Mouse (Mus musculus) embryonic facial prominence, embryonic 13.5 days (tissue): Measurements from ENCODE around the gene Rybp. TPM values are rescaled to one million over a fixed set of nuclear protein-coding genes. Genes with fewer than 3 reads are reported as not detected.
A peak's percentile ranks its signal among the peaks of the same experiment; 100 is the strongest.

Experiments used
- ATAC-seq: fragments of 200-750 bp; cut with Nextera tagmentation; 2 replicates; pipeline ENCODE4 v1.8.0; 2017; ENCODE audit warnings: low read depth; ENCODE audit not compliant: insufficient number of reproducible peaks, insufficient read depth, low FRiP score, low TSS enrichment
- H3K27ac ChIP-seq: fragments of 300-500 bp; sonication (generic); 2 replicates; pipeline ENCODE4 v1.5.1; 2015; ENCODE audit warnings: moderate library complexity, mild to moderate bottlenecking, inconsistent platforms
- H3K27me3 ChIP-seq: fragments of 300-500 bp; sonication (generic); 2 replicates; pipeline ENCODE4 v1.6.1; 2015; ENCODE audit warnings: mild to moderate bottlenecking, inconsistent platforms
- H3K36me3 ChIP-seq: fragments of 300-500 bp; sonication (generic); 2 replicates; pipeline ENCODE4 v1.6.1; 2015; ENCODE audit warnings: mild to moderate bottlenecking, inconsistent platforms
- H3K4me1 ChIP-seq: fragments of 300-500 bp; sonication (generic); 2 replicates; pipeline ENCODE4 v1.6.1; 2015; ENCODE audit warnings: inconsistent platforms
- H3K4me2 ChIP-seq: fragments of 300-500 bp; sonication (generic); 2 replicates; pipeline ENCODE4 v1.6.1; 2015; ENCODE audit warnings: moderate library complexity, mild to moderate bottlenecking, inconsistent platforms
- H3K4me3 ChIP-seq: fragments of 300-500 bp; sonication (generic); 2 replicates; pipeline ENCODE4 v1.5.1; 2015; ENCODE audit warnings: mild to moderate bottlenecking, inconsistent platforms
- H3K9ac ChIP-seq: fragments of 300-500 bp; sonication (generic); 2 replicates; pipeline ENCODE4 v1.6.1; 2015; ENCODE audit warnings: mild to moderate bottlenecking, inconsistent platforms
- H3K9me3 ChIP-seq: fragments of 300-500 bp; sonication (generic); 2 replicates; pipeline ENCODE4 v1.6.1; 2016; ENCODE audit warnings: inconsistent platforms
- WGBS: fragments of 180-500 bp; shearing (Covaris S2); methylation state at CpG from one replicate; pipeline ENCODE4 v1.1.7; 2015; ENCODE audit warnings: mixed read lengths; 5-methylcytosine and 5-hydroxymethylcytosine counted together
- polyA plus RNA-seq: library from polyadenylated mRNA; unstranded; fragments of >200 nt; fragmentation: Nextera tagmentation; extraction: Ambion mirVana; gene quantifications from 2 replicates; pipeline ENCODE4 v1.2.1, GENCODE M21; 2015

The Rybp gene
- polyA plus RNA-seq, 1 experiment from 2014 or later = 22.0 TPM

DNA sequence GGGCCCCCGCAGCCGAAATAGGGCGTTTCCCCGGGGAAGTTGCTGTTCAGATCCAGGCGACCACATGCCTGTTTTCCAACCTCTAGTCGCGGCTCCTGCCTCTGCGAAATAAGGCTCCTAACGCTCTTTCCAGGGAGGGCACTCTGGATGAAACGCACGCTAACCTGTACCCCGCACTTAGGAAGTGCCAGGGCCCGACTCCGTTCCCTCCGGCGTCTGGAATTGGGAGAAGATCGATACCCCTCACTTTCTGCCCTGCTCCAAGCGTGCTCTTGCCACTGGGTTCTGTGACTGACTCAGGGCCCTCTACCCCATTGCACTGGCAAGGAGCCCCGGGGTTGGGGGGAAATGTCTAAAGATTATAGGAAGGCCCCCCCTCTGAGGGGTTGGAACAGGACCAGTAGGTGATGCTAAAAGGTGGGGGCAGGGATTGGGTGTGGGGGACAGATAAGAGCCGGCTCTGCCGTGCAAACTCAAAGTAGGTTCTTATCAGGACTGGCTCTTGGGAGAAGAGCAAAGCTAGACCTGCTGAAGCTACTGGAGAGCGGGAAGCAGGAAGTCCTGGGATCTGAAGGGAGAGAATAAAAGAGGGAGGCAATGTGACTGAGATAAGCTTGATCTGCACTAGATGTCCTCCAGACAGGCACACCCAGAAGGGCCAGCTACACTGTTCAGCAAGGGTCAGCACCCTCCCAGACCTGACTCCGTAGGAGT is 888 bp upstream of the Rybp start:
- Histone ChIP-seq H3K9ac (peak overlapping the region; percentile 92), H3K9me3 (peaks cover 5% of the 10 kb centered on the region; the same call in 1 of the 2 replicates), H3K4me2 (peak overlapping the region; percentile 93), H3K27ac (peak overlapping the region; percentile 85), H3K27me3 (0 out of 2 replicates have a peak, but pooled peaks cover 3% of the 10 kb centered on the region), H3K4me3 (peak overlapping the region; percentile 76), H3K4me1 (peaks cover 30% of the 10 kb centered on the region), H3K36me3 (no peaks in the 10 kb centered on the region)
- 3% methylated on average over 23 of the region's 23 CpGs for WGBS
- no peak for ATAC-seq

DNA sequence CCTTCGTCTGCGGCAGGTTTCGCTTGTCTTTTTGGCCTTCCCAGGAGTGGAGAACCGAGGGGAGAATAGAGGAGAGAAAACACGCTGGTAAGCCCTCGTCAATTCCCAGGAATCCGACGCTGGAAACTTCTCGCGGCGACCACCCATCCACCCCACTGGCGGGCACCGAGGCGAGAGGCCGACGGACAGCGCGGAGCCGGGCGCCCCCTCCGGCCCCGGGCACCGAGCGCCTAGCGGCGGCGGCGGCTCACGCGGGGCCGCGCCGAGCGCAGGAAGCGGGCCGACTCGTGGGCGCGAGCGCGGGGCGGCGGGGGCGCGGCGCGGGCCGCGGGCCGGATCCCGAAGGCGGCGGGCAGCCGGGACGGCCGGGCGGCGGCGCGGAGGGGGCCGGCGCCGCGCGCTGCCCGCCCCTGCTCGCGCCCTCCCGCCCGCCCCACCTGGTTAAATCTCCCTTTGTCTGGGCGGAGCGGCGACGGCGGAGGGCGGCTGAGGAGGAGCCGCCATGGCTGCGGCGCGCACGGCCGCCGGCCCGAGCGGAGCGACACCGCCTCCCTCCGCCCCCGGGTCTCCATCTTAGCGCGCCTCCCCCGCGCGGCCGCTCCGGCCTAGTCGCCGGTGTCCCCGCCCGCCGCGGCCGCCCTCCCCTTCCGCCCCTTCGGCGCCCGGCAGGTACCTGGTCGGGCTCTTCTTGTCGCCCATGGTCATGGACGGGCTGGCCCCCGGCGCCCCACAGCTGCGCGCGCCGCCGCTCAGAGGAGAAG is 532 bp downstream of the Rybp start:
- Histone ChIP-seq H3K4me2 (peak overlapping the region; percentile 82), H3K36me3 (no peaks in the 10 kb centered on the region), H3K27ac (peak overlapping the region; percentile 97), H3K9ac (peak overlapping the region; percentile 92), H3K9me3 (no peaks in the 10 kb centered on the region), H3K4me3 (peak overlapping the region; percentile 76), H3K4me1 (peaks cover 34% of the 10 kb centered on the region), H3K27me3 (0 out of 2 replicates have a peak, but pooled peaks cover 3% of the 10 kb centered on the region)
- WGBS = under 1% methylated on average over 75 of the region's 117 CpGs
- ATAC-seq = peak; percentile 74

DNA sequence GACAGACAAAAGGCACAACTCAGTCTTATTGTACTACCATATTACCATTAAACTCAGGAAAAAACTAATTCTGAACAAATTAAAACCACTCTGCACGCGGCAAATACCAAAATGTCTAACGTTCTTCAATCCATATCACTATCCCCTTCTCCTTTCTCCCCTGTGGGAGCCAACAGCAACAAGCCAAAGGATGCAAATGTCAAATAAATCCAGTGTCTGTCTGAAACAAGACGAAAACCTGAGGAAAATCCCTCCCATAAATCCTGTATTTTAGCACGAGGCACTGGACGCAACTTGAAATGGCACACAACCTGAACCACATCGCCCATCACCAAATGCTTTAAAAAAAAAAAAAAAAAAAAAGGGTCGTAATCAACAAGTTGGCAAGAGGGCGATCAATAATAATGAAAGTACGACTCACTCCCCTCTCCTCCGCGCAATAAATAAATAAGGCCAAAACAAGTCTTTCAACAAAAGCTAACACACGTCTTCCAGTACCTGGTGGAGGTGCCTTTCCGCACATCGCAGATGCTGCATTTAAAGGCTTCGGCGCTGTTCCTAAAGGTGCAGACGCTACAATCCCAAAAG is 1.2 kb downstream of the Rybp start:
- H3K4me1 ChIP-seq = peaks cover 34% of the 10 kb centered on the region
- peak overlapping the region; percentile 92 for H3K9ac ChIP-seq
- peak overlapping the region; percentile 76 for H3K4me3 ChIP-seq
- 0 out of 2 replicates have a peak, but pooled peaks cover 3% of the 10 kb centered on the region for H3K27me3 ChIP-seq
- WGBS = under 1% methylated on average over 18 of the region's 18 CpGs
- peak overlapping the region; percentile 82 for H3K4me2 ChIP-seq
- no peaks in the 10 kb centered on the region for H3K36me3 ChIP-seq
- H3K9me3 ChIP-seq = no peaks in the 10 kb centered on the region
- peak overlapping the region; percentile 97 for H3K27ac ChIP-seq
- ATAC-seq = no peak

DNA sequence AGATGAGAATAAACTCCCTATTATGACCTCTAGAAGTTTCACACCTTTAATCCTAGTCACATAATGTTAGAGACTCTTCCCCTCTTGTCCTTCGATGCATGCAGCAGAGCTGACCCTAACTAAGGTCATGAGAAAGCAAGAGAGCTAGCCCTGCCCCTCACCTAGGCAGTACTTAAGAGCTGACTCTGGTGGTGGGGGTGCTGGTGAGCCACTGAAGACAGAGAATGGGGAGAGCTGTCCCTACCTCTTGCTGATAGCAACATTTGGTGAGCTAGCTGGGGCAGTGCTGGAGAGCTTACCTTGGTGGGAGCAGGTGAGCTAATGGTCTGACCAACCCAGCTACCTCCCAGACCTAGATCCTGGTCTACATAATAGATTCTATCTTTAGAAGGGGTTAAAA is 8.4 kb downstream of the Rybp start:
- Histone ChIP-seq H3K36me3 (no peaks in the 10 kb centered on the region), H3K27me3 (no peaks in the 10 kb centered on the region), H3K9ac (no peak overlapping the region), H3K9me3 (no peaks in the 10 kb centered on the region), H3K4me1 (peaks cover 26% of the 10 kb centered on the region), H3K4me2 (no peak overlapping the region), H3K27ac (no peak overlapping the region), H3K4me3 (no peak overlapping the region)
- WGBS = 100% methylated on average over 1 of the region's 1 CpGs
- ATAC-seq = no peak

DNA sequence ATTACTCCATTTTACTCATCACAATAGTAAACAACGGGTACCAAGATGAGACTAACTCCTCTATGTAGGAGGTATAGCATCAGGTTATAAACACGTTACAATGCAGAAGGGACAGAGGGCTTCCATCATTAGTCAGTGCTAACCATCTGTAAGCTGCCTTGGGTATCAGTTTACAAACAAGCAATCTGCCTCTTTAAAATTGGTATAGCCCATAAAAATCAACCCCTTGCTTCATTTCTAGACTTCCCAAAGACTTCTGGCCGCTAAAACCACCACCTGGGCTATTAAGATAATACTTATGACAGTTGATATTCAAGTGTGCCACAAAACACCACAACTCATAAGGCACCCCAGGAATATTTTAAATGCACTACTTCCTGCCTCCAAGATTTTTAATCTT is 10.9 kb downstream of the Rybp start:
- Histone ChIP-seq H3K36me3 (no peaks in the 10 kb centered on the region), H3K4me3 (no peak overlapping the region), H3K4me2 (no peak overlapping the region), H3K4me1 (peaks cover 17% of the 10 kb centered on the region), H3K9ac (no peak overlapping the region), H3K27me3 (no peaks in the 10 kb centered on the region), H3K9me3 (no peaks in the 10 kb centered on the region), H3K27ac (no peak overlapping the region)
- WGBS = 79% methylated on average over 3 of the region's 3 CpGs
- ATAC-seq = no peak

DNA sequence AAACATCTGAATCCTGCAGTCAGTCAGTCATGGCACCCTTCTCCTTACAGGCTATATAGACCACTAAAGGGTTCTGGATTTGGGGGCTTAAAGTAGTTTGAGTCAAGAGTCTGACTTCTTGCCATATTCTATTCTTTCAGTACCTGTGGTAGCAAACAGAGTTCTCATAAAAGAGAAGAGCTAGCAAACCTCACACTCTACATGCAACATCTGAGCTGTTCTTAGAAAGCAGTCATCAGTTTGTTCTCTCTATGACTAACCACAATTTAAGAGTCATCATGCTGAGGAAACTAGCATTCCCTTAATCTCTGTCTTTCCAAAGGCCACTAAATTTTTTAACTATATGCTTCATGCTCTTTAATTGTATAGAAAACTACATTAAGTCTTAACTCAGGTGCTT is 11.6 kb downstream of the Rybp start:
- Histone ChIP-seq H3K4me2 (no peak overlapping the region), H3K4me1 (peaks cover 17% of the 10 kb centered on the region), H3K27me3 (no peaks in the 10 kb centered on the region), H3K36me3 (no peaks in the 10 kb centered on the region), H3K27ac (no peak overlapping the region), H3K4me3 (no peak overlapping the region), H3K9ac (no peak overlapping the region), H3K9me3 (no peaks in the 10 kb centered on the region)
- no peak for ATAC-seq

DNA sequence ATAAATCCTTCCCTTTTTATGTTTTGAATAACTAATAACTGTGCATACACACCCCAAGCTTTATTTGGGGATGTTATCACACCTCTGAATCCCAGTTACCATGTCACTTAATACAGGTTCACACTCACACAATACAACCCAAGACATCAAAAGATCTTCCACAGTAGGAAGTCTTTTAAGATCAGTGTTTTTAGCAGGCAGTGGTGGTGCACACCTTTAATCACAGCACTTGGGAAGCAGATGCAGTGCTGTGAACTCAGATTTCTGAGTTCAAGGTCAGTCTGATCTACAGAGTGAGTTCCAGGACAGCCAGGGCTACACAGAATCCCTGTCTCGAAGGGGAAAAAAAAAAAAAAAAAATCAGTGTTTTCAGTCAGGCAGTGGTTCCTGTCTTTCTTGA is 13.7 kb downstream of the Rybp start:
- WGBS = 50% methylated on average over 1 of the region's 1 CpGs
- Histone ChIP-seq H3K27me3 (no peaks in the 10 kb centered on the region), H3K36me3 (no peaks in the 10 kb centered on the region), H3K9me3 (no peaks in the 10 kb centered on the region), H3K4me3 (no peak overlapping the region), H3K4me2 (no peak overlapping the region), H3K27ac (no peak overlapping the region), H3K4me1 (peaks cover 17% of the 10 kb centered on the region), H3K9ac (no peak overlapping the region)
- ATAC-seq = no peak

DNA sequence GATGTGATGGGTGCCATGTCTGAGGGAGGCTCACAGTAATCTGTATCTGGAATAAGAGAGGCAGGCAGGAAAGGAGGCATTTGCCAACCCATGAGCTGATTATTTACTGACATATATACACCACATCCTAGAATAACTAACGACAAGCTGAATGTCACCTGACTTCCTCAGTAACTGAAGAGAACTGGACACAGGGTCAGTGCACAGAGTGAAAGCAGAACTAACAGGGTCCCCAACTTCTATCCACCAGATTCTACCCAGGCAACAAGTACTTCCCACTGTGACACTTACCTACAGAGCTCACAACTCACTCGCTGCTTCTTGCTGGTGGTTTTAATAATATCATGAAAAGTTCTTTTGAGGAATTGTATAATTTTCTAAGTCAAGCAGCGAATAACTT is 15.3 kb downstream of the Rybp start:
- 75% methylated on average over 3 of the region's 3 CpGs for WGBS
- no peaks in the 10 kb centered on the region for H3K27me3 ChIP-seq
- H3K36me3 ChIP-seq = no peaks in the 10 kb centered on the region
- H3K9ac ChIP-seq = no peak overlapping the region
- no peak for ATAC-seq
- H3K4me3 ChIP-seq = no peak overlapping the region
- H3K27ac ChIP-seq = no peak overlapping the region
- H3K9me3 ChIP-seq = no peaks in the 10 kb centered on the region
- peaks cover 1% of the 10 kb centered on the region; the same call in 1 of the 2 replicates for H3K4me1 ChIP-seq
- H3K4me2 ChIP-seq = no peak overlapping the region

DNA sequence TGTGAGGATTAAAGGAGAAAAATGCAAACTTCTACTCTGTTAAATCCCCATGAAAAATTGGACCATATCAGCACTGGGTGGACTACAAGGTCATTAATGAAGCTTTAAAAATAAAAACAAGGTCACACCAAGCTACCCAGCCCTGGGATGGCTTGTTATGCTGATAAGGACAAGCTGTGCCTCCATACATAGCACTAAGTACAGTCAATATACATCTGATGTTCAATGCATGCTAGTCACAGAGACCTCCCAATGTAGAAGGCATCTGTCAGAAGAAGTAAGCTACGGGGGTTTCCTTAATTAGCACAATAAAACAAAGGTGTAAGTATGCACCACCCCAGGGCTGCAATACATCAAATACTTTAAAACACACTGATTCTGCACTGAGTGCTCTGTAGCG is 16.5 kb downstream of the Rybp start:
- 77% methylated on average over 2 of the region's 2 CpGs for WGBS
- H3K27me3 ChIP-seq = no peaks in the 10 kb centered on the region
- H3K4me2 ChIP-seq = no peak overlapping the region
- ATAC-seq = no peak
- no peaks in the 10 kb centered on the region for H3K36me3 ChIP-seq
- no peaks in the 10 kb centered on the region for H3K4me1 ChIP-seq
- no peak overlapping the region for H3K4me3 ChIP-seq
- H3K9me3 ChIP-seq = no peaks in the 10 kb centered on the region
- no peak overlapping the region for H3K9ac ChIP-seq
- no peak overlapping the region for H3K27ac ChIP-seq

DNA sequence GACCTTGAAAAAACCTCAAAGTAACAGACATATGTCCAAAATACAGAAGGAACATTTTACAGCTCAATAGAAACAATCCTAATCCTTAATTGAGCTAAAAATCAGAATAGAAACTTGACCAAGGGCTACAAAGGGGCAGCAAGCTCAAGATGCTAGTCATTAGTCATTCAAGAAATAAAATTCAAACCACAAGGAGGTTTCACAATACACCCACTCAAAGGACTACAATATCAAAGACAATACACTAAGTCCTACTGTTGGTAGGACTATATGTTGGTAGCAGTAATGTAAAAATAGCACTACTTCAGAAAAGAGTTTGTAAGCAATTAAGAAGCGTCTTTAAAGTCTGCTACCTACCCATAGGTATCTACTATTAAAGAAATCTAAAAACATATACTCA is 27.7 kb downstream of the Rybp start:
- no peaks in the 10 kb centered on the region for H3K27me3 ChIP-seq
- no peaks in the 10 kb centered on the region for H3K9me3 ChIP-seq
- no peaks in the 10 kb centered on the region for H3K36me3 ChIP-seq
- ATAC-seq = no peak
- no peak overlapping the region for H3K9ac ChIP-seq
- no peak overlapping the region for H3K27ac ChIP-seq
- no peak overlapping the region for H3K4me2 ChIP-seq
- no peak overlapping the region for H3K4me3 ChIP-seq
- WGBS = 94% methylated on average over 1 of the region's 1 CpGs
- peaks cover 8% of the 10 kb centered on the region; the same call in 1 of the 2 replicates for H3K4me1 ChIP-seq

DNA sequence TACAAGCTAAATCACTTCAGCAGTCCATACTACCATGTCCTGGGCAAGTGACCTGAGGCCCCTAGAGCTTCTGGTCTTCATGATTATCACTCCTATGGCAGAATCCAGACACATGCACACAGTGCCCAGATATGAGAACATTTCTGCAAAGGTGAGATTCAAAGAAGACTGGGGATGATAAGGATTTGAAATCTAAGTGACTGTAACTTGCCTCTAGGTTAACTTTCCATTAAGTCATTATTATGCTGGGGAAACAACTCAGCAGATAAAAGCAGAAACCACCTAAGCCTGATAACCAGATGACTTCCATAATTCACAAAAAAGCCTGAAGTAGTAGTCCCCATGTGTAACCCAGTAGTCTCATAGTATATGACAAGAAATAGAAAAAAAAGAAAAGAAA is 29.0 kb downstream of the Rybp start:
- Histone ChIP-seq H3K9ac (no peak overlapping the region), H3K4me1 (peaks cover 16% of the 10 kb centered on the region; the same call in 1 of the 2 replicates), H3K4me2 (no peak overlapping the region), H3K4me3 (no peak overlapping the region), H3K9me3 (no peaks in the 10 kb centered on the region), H3K27ac (no peak overlapping the region), H3K36me3 (no peaks in the 10 kb centered on the region), H3K27me3 (no peaks in the 10 kb centered on the region)
- ATAC-seq = no peak

DNA sequence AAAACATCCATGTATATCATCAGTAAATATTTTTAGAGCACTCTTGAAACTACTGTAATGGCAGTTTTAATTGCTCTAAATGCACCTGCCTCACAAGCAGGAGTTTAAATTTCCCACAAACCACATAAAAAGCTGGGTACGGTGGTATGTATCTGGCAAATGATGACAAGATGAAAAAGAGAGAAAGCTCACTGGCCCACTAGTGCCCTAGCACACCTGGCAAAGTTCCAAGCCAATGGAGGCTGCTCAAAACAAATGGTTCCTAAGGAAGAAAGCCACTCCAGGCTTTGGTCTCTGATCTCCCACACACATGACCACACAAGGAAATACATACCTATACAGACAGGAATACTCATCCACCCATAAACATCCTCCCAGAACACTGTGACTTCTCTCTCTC is 31.9 kb downstream of the Rybp start:
- ATAC-seq = no peak
- 48% methylated on average over 1 of the region's 1 CpGs for WGBS

More for the DNA sequence above, 31.9 kb downstream of the Rybp start:
- H3K27ac ChIP-seq = no peak overlapping the region
- H3K4me1 ChIP-seq = peaks cover 11% of the 10 kb centered on the region; the same call in 1 of the 2 replicates
- H3K27me3 ChIP-seq = no peaks in the 10 kb centered on the region
- H3K9ac ChIP-seq = no peak overlapping the region
- H3K9me3 ChIP-seq = no peaks in the 10 kb centered on the region
- H3K36me3 ChIP-seq = no peaks in the 10 kb centered on the region
- no peak overlapping the region for H3K4me3 ChIP-seq
- H3K4me2 ChIP-seq = no peak overlapping the region
